Mouse (Mus musculus) embryonic fibroblast, embryonic 13.5 days (primary cell): ENCODE results near the gene Mrpl53.

Experiments used
- CTCF ChIP-seq: IDR thresholded peaks from 2 replicates; pipeline ENCODE4 v1.5.1; 2011; ENCODE audit warnings: mild to moderate bottlenecking, control low read depth, low read length, moderate library complexity, borderline replicate concordance; ENCODE audit not compliant: insufficient read depth
- POLR2A ChIP-seq: IDR thresholded peaks from 2 replicates; pipeline ENCODE4 v1.6.1; 2011; ENCODE audit warnings: low read depth, mild to moderate bottlenecking, control low read depth, low read length, moderate library complexity

DNA sequence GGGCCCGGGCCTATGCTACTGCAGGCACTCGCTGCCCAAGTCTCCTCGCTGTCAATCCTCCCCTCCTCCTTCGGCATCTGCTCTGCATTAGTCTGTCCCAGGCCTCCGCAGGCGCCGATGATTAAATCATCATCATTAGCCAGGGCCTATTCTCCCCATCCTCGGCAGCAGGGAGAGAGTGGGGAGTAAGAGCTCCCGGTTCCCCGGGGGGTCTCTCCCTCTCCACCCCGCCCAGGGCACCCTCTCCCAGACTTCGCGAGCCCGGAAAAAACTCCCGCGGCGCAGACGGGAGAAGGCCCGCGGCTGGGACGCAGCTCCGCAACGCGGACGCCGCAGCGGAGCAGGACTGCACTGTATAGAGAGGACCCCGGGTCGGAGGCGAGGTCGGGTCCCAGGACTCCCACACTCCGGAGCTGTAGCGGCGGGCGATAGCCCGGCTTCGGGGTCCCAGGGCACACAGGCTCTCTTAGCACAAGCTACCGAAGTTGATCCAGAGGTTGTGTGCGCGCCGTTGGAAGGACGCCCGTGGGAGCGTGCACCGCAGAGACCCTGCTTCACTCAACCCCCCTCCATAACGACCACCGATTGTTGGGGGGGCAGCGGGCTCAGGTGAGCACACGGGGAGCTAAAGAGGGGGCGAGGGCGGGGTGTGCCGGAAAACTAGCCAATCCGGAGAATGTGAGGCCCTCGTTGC, 31.1 kb upstream of the Mrpl53 start, which contains the start of gene Pcgf1:
- TF ChIP-seq POLR2A, result no peak; the same call in 1 of the 2 replicates
- TF ChIP-seq CTCF, result no peak
